Mouse (Mus musculus): ENCODE measurements at regions not wholly inside any gene's neighbourhood (a gene's known extent, or its start where the extent isn't known, plus 50 kb on each side); places are given as distances from the start of the nearest gene placed in this dataset.

DNA sequence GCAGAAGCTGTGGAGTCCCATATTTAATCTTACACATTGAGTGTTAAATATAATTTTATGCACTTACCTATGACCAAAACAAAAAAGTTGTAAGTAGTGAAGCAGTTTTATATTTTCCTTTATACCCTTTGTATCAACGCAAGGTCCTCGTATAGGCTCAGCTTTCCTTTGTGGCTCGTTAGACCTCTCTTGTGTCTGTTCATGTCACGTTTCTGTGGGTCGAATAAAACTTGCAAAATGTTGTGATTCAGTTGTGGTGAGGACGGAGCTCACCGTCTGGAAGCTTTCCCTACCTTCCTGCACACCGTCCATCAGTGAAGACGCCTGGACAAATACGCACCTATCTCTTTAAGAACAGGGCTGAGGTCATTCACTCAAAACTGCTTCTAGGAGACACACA, 64.9 kb upstream of the Cpsf6 start:
- TF ChIP-seq CTCF (IDR thresholded peaks at IDR 0.05; ENCODE audit: borderline replicate concordance, insufficient read depth, low read length) (no peak), POLR2A (IDR thresholded peaks at IDR 0.05; ENCODE audit: low read depth, low read length) (no peak)
